Mouse (Mus musculus) stomach, postnatal 0 days (tissue): ENCODE measurements at regions not wholly inside any gene's neighbourhood (a gene's known extent, or its start where the extent isn't known, plus 50 kb on each side); places are given as distances from the start of the nearest gene placed in this dataset.

Source experiments
- CTCF ChIP-seq: IDR thresholded peaks from 2 replicates; pipeline ENCODE4 v1.5.1; 2016; ENCODE audit warnings: antibody characterized with exemption, low read depth, mild to moderate bottlenecking, moderate library complexity
- EP300 ChIP-seq: optimal IDR thresholded peaks from 2 replicates; pipeline ENCODE3; 2016; ENCODE audit warnings: antibody characterized with exemption

GRCm38 (mm10) chr14:48039286-48039790 is 81.3 kb upstream of the Peli2 start:
- no peak for TF ChIP-seq CTCF
- TF ChIP-seq EP300 = no peak
